Mouse (Mus musculus) thymus, postnatal 25 days (tissue): Measurements from ENCODE around the gene Tbc1d19.

Source experiments
- DNase-seq: peaks from one replicate; pipeline ENCODE4 v3.0.0; 2022

The Tbc1d19 gene

DNA sequence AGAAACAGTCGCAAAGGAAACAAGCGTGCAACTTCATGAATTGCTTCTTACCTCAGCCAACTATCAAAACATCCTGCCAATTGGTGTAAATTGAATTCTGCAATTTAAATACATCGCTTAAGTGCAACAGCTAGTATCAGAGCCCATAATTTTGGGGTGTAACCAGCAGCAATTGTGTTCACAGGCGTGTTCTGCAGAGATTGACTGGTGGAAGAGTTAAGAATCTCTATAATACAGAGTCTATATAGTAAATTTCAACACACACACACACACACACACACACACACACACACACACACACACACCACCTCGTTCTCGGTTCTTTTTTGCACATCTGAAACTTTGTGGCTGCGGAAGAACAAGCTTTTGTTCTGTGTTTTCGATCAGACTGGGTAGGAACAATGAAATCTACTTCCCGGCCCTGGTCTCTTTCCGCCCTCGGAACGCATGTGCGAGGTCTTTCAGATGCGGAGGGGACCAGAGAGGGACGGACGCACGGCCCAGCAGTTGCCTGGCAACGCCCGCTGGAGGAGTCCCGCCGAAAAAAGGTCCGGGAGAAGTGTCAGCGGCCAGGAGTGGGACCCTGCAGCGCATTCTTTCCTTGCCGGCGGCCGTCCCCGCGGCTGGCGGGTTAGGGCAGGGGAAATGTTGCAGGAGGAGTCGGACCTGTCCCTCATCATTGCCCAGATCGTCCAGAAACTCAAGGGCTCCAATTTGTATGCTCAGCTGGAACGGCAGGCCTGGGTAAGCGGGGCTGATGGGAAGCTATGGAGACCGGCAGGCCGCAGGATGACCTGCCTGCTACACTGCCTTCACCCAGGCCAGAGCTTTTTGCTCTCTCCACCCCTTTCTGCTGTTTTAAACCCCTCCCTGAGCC is at the start of gene Tbc1d19:
TSS of gene Tbc1d19 (plus strand) at position 492 of the 877 bp plus-strand sequence.
- peak; percentile 79 for DNase-seq

DNA sequence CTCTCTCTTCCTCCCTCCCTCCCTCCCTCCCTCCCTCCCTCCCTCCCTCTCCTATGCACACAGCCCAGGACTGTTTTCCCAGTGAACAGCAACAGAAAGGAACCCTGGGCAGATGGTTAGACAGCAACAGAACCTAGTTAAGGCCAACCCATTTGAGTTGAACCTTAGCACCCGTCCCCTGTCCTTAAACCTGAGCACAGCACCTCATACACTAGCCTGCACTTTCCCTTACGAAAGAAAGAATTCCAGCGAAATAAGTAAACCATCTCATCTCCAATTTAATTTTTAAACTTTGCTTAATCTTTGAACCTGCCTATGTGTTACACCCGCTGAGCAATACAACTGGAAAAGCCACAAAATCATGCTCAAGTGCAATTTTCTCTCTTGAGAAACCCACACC is 49.5 kb upstream of the Tbc1d19 start:
- DNase-seq, result no peak

DNA sequence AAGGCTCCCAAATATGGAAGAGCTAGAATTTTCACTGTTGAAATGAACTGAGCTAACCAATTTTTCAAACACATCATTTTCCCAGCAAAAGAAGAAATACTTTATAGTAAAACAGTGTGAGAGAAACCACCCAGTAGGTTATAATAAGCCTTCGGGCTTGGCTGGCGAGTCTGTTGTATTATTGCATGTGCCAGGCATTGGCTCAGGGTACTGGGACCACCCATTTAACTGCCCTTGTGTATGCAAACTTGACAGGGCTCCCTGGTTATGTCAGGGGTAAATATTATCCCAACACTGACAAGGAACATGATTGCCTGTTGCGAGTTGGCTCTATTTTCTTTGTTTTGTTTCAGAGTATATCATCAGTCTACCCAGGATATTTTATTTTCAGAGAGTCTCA is 48.5 kb upstream of the Tbc1d19 start:
- no peak for DNase-seq

DNA sequence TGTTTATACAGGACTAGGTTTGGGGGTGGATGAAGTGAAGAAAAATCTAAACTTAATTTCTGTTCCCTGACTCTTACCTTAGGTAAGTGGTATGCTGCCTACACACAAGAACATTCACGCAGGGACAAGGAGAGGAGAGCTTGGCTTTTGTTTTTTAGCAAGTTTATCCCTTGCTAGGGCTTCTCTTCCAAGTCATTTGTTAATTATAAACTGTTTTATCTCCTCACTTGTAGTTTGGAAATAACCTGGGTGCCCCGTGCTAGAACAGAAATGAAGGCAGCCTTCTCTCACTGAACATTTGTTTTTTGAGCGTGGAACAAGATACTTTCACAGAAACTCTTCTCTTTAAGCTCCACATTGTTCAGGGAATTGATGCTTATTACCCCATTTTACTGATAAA is 48.1 kb upstream of the Tbc1d19 start:
- no peak for DNase-seq

DNA sequence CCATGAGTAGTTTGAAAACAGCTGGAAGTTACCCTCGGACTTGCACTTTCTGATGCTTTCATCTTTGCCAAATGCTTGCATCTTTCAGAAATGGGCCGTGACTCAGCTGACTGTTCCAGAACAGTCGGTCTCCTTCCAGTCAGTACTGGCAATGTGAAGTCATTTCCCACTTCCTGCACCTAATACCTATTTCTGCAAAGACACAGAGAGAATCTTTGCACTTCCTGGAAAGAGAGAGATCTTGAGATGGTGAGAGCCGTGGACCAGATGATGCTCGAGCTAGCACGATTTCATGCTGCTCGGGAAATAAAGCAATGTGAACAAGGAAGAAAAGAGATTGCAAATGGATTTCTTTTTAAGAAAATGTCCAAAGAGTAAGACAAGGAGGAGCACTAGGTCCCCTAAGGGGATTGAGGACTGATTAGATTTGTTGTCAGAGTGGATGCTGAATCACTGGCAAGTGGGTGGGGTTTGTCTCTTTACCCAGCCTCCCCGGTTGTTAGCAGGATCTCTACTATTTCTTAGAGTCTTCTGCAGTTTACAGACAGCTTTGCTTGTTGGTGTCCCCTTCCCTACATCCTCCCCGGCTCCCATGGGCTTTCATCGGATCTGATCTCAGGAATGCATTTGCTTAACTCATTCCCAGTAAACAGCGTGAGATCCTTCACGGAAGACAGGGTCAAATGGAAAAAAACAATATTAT is 24.4 kb upstream of the Tbc1d19 start:
- no peak for DNase-seq

DNA sequence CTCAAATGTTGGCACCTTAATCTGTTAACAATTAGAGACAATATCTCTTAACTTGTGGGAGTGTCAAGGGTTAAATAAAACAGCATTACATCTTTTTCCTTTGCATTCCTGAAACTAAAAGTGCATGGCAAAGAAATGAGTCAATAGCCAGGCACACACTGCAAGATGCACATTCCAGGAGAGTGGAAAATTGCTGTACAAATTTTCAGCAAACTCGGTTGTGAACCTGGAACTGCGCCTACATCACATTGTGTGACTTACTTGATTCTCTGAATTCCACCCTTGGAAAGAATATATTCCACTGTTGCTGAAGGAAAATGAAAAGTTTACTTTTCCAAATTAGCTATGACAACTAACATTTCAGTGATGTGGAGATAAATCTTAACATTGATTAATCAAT is 8.0 kb upstream of the Tbc1d19 start:
- DNase-seq, result no peak

DNA sequence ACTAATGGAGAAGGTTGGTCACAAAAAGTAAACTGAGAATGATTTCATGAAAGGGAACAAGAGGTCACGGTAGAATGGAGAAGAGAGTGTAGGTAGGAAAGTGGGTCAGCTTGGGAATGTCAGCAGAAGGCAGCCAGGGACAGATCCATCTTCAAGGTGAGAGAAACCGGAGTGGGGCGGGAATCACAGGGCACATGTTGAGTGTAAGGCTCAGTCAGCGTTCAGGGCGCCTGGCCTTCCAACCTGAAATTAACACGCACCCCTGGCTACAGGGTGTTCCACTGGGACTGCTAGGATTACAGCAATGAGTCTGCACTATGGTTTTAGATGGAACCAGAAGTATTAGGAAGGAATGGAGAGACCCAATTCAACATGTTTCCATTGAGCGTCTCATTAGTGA is 10.3 kb downstream of the Tbc1d19 start:
- no peak for DNase-seq

DNA sequence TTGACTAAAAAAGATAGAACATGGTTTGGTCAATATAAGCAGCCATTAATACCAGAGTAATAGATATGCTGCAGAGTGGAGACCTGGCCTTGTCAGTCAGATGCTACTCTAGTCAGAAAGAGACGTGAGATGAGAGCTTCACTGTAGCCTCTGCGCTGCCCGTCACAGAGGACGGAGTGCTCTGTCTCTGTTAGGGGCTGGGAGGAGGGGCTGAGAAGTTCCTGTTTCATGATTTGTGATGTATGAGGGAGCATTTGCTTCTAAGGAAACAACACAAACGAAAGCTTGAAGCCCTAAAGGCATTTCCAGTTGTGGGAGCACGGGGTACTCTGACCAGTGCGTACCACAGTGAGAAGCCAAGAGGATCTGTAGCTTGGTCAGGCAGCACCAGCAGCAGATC is 16.5 kb downstream of the Tbc1d19 start:
- no peak for DNase-seq

DNA sequence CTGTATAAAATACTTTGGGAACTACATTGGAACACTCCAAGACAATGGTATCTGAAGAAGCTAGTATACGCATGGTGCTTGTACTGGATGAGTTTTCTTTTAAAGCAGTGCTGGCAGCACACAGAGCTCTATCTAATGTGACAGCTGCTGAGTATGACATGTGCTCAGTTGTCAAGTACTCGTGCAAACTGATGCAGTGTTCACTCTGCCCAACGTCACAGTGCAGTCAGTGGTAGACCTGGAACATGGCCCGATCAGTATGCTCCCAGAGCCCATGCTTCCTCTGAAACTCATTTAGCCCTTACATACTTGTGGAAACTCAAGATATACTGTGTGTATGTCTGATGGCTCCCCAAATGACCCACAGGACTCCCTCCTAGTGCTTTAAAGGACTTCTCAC is 25.1 kb downstream of the Tbc1d19 start:
- no peak for DNase-seq

DNA sequence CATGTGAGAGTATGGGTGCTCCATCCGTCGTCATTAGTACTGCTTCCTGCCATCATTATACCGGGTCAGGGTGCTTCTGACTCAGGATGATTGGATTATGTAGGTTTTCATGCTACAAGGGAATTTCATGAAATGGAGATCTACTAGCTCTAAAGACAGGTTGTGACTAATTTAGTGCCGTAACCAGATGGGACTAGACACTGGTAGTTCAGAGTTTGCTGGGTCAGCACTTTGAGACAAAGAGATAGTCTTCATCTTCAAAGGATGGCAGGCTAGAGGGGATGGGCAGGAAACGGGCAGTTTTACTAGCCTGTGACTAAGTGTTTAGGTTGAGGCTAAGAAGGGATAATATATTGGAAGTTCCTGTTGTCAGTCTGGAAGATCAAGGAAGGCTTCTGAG is 31.9 kb downstream of the Tbc1d19 start:
- no peak for DNase-seq

DNA sequence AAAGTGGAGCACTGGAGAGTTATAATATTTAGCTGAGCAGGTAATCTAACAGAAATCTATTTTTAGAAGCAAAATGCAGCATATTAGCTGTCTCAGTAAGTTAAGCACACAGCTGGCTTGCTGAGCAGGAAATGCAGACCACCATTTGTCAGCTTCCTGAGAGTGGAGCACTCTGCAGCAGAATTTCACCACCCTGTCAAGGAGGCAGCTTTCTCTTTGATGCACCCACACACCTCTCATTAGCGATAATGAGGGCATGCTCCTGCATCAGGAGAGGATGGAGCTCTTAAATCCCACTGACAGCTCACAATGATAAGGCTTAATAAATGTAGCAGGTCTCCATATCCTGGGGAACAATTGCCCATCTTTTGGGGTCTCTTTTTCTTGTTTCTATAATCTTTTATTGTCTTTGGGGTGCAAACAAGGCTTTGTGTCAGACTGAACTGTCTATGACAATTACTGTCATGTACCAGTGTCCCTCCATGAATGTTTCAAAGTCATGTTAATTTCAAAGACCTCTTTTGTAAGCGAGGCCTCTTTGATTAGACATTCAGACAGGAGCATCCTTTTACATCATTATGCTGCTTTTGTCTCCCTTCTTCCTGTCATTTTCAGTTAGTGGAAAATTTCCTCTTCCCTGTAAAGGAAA is 39.0 kb downstream of the Tbc1d19 start:
- DNase-seq, result peak; percentile 1

DNA sequence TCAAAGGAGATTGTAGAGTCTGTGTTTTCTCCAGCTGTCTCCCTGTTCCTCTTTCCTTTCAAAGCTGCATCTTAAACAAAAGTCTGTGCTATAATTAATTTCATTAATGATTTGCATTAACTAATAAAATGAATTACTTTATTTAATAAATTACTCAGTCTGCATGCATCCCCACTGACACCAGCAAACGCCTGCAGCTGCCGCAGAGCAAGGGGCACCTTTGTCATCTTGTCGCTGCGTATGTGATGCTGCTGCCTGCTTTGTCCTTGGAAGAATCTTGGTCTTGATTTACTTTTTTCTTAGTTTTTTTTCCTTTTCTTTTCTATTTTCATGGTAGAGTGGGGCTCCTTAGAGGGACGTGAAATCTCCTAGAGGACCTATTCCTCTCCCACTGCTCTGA is 43.2 kb downstream of the Tbc1d19 start:
- DNase-seq, result no peak

DNA sequence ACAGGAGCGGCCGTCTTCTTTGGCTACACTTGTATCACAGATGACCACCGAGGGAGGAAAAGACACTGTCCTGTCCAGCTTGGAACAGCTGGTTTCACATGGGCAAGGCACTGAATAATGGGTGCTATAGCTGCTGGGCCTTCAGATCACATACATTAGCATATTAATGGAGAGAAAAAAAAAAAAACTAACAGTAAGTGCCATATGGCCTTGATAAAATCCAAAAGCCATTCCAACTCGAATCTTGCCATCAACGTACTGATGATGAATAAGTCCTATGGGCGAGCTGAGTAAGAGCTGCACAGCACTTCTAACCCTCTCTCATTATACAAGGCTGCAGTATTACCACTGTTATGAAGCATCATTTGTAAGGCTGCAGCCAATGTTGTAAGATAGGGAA is 45.2 kb downstream of the Tbc1d19 start:
- no peak for DNase-seq

DNA sequence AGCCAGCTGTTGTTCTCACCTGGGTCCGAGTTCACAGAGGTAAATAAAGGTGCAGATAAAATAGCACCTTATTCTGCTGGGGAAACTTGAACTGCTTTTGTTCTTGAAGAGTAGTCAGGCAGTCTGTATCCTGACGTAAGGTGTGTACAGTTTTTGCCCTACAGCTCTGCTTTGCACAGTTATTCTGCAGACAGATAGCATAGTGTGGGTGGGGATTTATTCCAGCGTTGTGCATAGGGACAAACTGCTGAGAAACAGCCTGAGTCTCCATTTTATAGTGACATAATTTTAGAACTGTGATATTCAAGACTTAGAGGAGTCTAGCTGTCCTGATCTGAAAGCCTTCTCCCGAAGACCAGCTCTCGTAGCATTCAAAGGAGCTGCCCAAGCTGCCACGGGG is 46.6 kb downstream of the Tbc1d19 start:
- DNase-seq, result no peak

DNA sequence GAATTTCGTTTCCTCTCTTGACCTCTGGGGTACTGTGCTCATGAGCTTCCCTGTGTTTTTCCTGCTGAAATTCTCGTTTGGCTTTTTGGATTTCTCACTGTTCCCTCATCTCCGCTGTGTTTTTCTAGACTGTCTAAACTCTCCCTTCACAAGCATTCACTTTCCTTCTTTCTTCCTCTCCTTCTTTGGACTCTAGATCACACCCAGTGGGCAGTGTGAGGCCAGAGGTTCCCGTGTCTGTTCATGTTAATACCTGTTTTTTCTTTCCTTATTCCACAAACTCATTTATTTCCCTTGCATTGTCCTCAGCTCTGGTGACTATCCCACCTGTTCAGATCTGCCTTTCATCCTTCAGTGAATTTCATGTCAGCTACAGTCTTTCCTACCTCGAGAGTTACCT is 55.7 kb downstream of the Tbc1d19 start:
- no peak for DNase-seq

DNA sequence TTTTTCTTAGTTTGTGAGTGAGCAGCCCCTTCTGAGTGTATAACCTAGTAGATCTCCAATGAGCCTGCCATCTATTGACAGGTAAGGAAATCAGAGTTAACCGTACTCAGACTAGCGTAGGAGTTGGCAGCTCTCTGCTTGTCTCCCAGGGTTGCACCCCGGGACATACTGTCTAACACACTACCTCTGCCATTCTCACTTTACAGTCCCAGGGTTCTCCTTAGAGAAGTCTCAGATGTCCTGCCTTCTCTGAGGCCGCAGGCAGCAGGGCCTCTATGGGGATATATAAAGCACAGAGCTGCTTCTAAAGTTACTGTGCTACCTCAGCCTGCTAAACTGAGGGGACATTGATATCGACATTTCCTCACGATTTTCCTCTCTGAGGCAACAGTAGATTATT is 56.6 kb downstream of the Tbc1d19 start:
- DNase-seq, result no peak

DNA sequence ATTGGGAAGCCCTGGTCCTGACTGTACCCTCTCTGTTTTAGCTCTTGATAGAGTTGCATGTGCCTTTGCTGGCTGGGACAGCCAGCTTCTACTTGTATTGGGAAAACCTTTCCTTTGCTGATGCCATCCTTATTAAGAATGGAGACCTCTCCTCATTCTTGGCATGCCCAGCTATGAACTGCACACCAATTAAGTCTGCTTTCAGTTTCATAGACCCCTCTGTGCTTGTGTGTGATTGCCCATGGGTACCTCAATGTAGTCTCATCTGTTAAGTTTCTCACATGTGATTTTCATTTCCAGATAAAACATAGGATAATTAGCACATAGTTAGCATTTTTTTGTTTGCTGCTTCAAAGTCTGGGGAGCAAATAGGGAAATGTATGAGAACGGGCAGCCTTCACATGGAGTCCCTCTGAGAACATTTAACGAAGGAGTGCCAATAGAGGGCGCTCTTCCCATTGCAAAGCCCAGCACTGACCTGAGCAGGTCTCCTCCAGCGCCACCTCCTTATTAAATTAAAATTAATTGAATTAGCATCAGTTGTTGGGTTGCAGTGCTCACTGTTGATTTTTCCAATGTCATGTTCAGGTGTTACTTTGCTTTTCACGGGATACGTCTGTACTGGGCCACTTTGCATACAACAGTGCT is 62.4 kb downstream of the Tbc1d19 start:
- DNase-seq, result peak; percentile 53

DNA sequence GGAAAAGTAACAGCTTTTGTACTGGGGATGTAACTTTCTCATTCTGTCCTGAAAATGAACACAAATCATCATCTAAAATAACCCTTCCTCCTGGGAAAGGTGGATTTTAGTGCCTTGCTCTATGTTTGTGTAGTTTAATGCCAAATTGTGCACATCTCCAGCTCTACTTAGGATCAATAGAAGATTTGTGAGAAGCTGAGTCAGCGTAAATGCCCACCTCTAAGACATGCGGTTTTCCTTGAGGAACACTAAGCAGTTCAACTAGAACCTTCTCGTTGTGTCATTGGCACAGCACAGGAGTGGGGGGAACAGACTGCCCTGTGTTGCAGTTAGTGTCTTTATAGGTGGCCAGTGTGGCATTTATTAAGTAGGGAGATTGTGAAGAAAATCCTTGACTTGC is 65.6 kb downstream of the Tbc1d19 start:
- DNase-seq, result no peak

DNA sequence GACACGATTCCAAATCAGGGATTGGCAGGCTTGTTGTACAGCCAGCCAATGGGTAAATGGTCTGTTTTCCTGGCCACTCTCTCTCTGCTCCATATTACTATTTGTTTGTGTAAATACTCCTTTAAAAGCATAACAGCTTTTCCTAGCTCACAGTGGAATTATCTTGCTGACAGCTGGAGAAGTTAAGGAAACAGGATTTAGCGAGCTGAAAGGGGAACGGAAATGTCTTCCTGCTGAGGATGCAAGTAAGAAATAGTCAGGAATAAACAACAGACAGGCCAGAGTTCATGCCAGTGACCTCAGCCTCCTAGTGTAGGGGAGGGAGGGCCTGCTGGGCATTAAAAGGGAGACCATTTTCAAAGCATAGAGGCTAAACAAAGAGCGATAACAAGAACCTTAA is 71.3 kb downstream of the Tbc1d19 start:
- DNase-seq, result no peak

DNA sequence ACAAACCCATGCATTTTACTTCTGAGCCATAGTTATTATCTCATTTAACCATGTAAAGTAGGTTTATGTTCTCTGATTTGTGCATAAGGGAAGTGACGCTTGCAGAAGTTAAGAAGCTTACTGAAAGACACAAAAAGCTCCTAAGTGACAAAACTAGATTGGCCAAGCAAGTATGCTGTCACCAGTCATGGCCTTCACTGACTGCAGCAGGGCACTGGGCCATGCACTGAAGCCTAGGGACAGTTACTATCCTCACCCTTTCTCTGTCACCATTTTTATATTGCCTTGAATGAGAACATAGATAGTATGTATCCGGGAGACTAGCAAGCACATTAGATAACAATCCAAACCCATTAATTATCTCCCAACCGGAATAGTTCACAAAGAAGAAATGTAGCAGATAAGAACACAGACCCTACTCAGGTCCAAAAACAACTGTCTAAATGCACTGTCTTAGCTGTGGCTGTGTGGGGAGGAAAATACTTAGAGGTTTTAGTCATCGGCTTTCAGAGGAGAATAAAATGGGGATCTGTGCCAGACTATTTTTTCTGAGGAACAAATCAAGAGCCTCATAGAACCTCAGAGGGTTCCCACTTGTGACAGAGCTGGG is 72.1 kb downstream of the Tbc1d19 start:
- no peak for DNase-seq

DNA sequence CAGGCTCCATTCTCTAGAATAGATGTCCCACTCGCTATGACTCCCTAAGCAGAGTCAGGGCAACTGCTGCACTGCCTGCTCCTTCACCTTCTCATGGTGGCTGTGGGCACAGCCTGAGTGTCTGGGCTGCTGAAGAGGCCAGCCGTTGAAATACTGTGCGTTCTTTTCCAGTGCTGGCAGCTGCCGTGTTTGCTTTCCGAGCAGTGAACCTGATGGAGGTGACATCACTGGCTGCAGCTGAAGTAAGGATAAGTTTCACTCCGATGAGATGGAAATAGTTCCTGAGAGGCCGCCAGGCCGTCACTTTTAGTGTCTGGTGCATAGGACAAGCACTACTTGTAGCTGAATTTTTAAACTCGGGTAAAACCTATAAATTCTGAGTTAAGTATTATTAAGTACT is 92.0 kb downstream of the Tbc1d19 start:
- DNase-seq, result no peak

DNA sequence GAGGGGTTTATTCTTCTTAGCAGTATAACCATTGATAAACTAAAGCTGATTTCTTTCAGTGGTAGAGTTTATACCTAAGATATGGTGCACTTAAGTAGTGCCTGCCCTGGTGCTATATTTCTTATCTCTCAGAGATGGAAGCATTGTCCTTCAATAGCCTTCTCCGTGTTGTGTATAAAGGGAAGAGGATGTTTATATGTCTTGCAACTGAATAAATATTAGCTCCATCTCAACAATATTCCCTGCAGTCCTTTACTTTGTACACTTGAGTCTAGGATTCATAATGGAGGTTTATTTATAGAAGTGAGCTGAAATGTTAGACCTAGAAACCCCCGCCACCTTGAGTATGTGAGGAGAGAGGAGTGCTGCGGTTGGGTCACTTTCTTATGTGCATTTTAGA is 93.4 kb downstream of the Tbc1d19 start:
- no peak for DNase-seq

DNA sequence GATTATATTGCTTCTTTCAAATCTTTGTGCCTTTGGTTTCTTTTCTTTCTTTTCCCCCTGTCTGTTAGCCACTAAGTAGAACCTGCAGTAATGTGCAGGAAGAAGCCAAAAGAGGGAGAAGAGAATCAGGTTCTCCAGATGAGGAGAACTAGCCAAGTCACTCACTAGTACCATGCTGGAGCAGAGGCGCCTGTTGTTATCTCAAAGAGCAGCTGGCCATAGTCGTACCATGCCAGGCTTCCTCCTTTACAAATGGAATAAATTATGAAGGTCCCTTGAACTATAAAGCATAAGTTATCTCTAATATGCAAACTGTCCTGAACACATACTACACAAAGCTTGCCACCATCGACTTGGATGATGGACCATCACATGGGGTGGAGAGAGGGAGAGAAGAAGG is 99.8 kb downstream of the Tbc1d19 start:
- no peak for DNase-seq
